Mouse (Mus musculus): Measurements from ENCODE around the gene Egf. TPM values are rescaled to one million over a fixed set of nuclear protein-coding genes. Genes with fewer than 3 reads are reported as not detected.

Egf gene
- polyA plus RNA-seq, 2 experiments = 0.25 to 0.77 TPM

DNA sequence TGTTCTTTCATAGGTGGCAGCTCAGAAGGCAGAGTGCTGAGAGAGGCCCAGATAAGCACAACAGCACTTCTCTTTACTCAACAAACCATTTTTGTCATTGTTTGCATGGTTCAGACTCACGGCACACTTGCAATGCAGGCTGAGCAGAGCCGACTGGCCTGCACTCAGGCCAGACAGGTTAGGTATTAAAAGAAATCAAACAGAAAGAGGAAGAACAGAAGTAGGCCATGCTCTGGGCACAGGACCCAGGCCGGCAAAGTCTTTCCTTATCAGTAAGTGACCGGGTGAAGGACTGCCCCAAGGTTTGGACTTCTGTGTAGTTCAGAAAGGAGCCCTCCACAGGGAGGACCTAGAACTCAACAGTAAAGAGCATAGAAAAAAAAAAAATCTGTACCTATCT, 73.3 kb downstream of the Egf start:
- no peak overlapping the region for H3K9ac ChIP-seq (replicated peaks)
- H3K4me1 ChIP-seq (replicated peaks; ENCODE audit: control insufficient read depth in 2 of 2, insufficient read depth in 2 of 2, low read length in 1 of 2) = no peaks in the 10 kb centered on the region
- H3K27ac ChIP-seq = no peak overlapping the region
- TF ChIP-seq EP300 (IDR thresholded peaks at IDR 0.05; ENCODE audit: low read depth) (no peak), CTCF (IDR thresholded peaks at IDR 0.05; ENCODE audit: low read depth) (no peak)
- ATAC-seq (ENCODE audit: insufficient read depth) (no peak), DNase-seq (ENCODE audit: low read depth in 3 of 3, low spot score in 3 of 3) (peak in 1 of 3 experiments; percentile 5)
- H3K36me3 ChIP-seq (replicated peaks; ENCODE audit: control insufficient read depth, insufficient read depth, low read depth) = no peaks in the 10 kb centered on the region
- 53% methylated on average over 4 of the region's 4 CpGs for WGBS (ENCODE audit: insufficient replicate concordance)
- no peaks in the 10 kb centered on the region for H3K27me3 ChIP-seq (ENCODE audit: control insufficient read depth, insufficient read depth, low read length)
- no peaks in the 10 kb centered on the region for H3K9me3 ChIP-seq (ENCODE audit: control insufficient read depth, low read length)
- H3K4me2 ChIP-seq (ENCODE audit: low read depth) = no peak overlapping the region
- no peak overlapping the region for H3K4me3 ChIP-seq (ENCODE audit: insufficient read depth in 1 of 2, low read depth in 2 of 2, low read length in 2 of 2)

DNA sequence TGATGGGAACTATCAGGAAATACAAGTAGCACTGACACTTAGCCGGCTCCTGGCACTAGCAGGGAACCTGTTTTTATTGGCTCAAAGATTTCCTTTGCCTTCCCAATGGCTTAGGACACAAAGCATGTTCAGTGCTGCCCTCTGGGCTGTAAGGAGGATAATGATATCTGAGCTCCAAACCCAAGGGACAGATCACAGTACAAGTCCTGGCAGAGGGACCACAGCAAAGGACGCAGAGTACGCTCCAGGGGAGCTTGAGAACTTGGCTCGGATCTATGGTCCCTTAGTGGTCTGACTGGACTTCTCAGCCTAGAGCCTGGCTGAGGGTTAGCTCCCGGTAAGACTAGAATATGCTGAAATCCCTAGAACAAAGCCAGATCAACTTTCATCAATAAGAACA, 74.9 kb downstream of the Egf start:
- H3K36me3 ChIP-seq (replicated peaks; ENCODE audit: control insufficient read depth, insufficient read depth, low read depth) = no peaks in the 10 kb centered on the region
- no peak overlapping the region for H3K4me3 ChIP-seq (ENCODE audit: insufficient read depth in 1 of 2, low read depth in 2 of 2, low read length in 2 of 2)
- no peak for ATAC-seq (ENCODE audit: insufficient read depth)
- no peak for TF ChIP-seq CTCF (IDR thresholded peaks at IDR 0.05; ENCODE audit: low read depth)
- no peak for TF ChIP-seq EP300 (IDR thresholded peaks at IDR 0.05; ENCODE audit: low read depth)
- no peak overlapping the region for H3K27ac ChIP-seq
- DNase-seq (ENCODE audit: low read depth in 3 of 3, low spot score in 3 of 3) = no peak
- WGBS (ENCODE audit: insufficient replicate concordance) = 71% methylated on average over 5 of the region's 5 CpGs
- no peak overlapping the region for H3K9ac ChIP-seq (replicated peaks)
- H3K27me3 ChIP-seq (ENCODE audit: control insufficient read depth, insufficient read depth, low read length) = no peaks in the 10 kb centered on the region
- H3K4me1 ChIP-seq (replicated peaks; ENCODE audit: control insufficient read depth in 2 of 2, insufficient read depth in 2 of 2, low read length in 1 of 2) = no peaks in the 10 kb centered on the region
- H3K9me3 ChIP-seq (ENCODE audit: control insufficient read depth, low read length) = no peaks in the 10 kb centered on the region
- H3K4me2 ChIP-seq (ENCODE audit: low read depth) = no peak overlapping the region

GRCm38 (mm10) chr3:129675923-129676322, 79.2 kb downstream of the Egf start:
- no peaks in the 10 kb centered on the region for H3K36me3 ChIP-seq (replicated peaks; ENCODE audit: control insufficient read depth, insufficient read depth, low read depth)
- no peak overlapping the region for H3K27ac ChIP-seq
- H3K9ac ChIP-seq (replicated peaks) = no peak overlapping the region
- no peaks in the 10 kb centered on the region for H3K27me3 ChIP-seq (ENCODE audit: control insufficient read depth, insufficient read depth, low read length)
- H3K4me2 ChIP-seq (ENCODE audit: low read depth) = no peak overlapping the region
- DNase-seq (ENCODE audit: low read depth in 3 of 3, low spot score in 3 of 3) (no peak), ATAC-seq (ENCODE audit: insufficient read depth) (no peak)
- no peaks in the 10 kb centered on the region for H3K9me3 ChIP-seq (ENCODE audit: control insufficient read depth, low read length)
- H3K4me1 ChIP-seq (replicated peaks; ENCODE audit: control insufficient read depth in 2 of 2, insufficient read depth in 2 of 2, low read length in 1 of 2) = no peaks in the 10 kb centered on the region
- 78% methylated on average over 7 of the region's 7 CpGs for WGBS (ENCODE audit: insufficient replicate concordance)
- TF ChIP-seq CTCF (IDR thresholded peaks at IDR 0.05; ENCODE audit: low read depth) (no peak), EP300 (IDR thresholded peaks at IDR 0.05; ENCODE audit: low read depth) (no peak)
- no peak overlapping the region for H3K4me3 ChIP-seq (ENCODE audit: insufficient read depth in 1 of 2, low read depth in 2 of 2, low read length in 2 of 2)

DNA sequence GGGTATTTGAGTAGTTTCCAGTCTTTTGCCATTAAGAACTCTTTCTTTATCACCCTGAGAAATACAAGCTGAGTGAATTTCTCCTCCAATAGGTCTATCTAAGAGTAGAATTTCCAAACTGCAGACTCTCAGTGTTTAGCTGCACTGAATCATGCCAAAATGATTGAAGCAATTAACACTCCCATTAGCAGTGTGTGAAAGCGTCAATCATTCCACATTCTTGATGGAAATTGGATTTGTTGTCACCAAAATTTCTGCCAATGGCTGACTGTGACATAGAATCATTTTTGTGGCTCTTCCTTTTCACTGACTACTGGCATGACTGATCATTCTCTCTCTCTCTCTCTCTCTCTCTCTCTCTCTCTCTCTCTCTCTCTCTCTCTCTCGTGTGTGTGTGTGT, 91.2 kb downstream of the Egf start:
- ATAC-seq (ENCODE audit: insufficient read depth) (no peak), DNase-seq (ENCODE audit: low read depth in 3 of 3, low spot score in 3 of 3) (no peak)
- Histone ChIP-seq H3K27me3 (ENCODE audit: control insufficient read depth, insufficient read depth, low read length) (no peaks in the 10 kb centered on the region), H3K4me2 (ENCODE audit: low read depth) (no peak overlapping the region), H3K9ac (replicated peaks) (no peak overlapping the region), H3K4me1 (replicated peaks; ENCODE audit: control insufficient read depth in 2 of 2, insufficient read depth in 2 of 2, low read length in 1 of 2) (no peaks in the 10 kb centered on the region), H3K36me3 (replicated peaks; ENCODE audit: control insufficient read depth, insufficient read depth, low read depth) (no peaks in the 10 kb centered on the region), H3K9me3 (ENCODE audit: control insufficient read depth, low read length) (no peaks in the 10 kb centered on the region), H3K4me3 (ENCODE audit: insufficient read depth in 1 of 2, low read depth in 2 of 2, low read length in 2 of 2) (no peak overlapping the region), H3K27ac (no peak overlapping the region)
- TF ChIP-seq EP300 (IDR thresholded peaks at IDR 0.05; ENCODE audit: low read depth) (no peak), CTCF (IDR thresholded peaks at IDR 0.05; ENCODE audit: low read depth) (no peak)
- WGBS (ENCODE audit: insufficient replicate concordance) = 50% methylated on average over 2 of the region's 2 CpGs

DNA sequence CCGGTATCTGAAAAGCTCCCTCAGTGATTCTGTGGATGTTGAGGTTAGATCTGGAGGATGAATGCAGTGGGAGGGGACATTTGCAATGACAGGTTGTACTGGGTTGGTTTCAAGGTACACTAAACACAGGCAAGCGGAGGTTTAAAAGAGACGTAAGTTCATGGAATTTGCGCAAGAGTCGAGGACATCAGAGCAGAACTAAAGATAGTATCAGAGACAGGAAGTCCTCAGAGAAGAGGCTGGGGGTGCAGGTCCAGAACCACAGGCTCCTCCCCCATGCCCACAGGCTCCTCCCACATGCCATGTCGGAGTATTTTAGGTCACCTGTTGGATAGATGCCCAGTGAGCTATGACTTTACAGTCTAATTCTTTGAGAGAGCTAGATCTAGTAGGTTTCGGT, 96.3 kb downstream of the Egf start:
- TF ChIP-seq CTCF (IDR thresholded peaks at IDR 0.05; ENCODE audit: low read depth) (no peak), EP300 (IDR thresholded peaks at IDR 0.05; ENCODE audit: low read depth) (no peak)

More for the DNA sequence above, 96.3 kb downstream of the Egf start:
- WGBS (ENCODE audit: insufficient replicate concordance) = 38% methylated on average over 7 of the region's 7 CpGs
- no peak for DNase-seq (ENCODE audit: low read depth in 3 of 3, low spot score in 3 of 3)
- H3K36me3 ChIP-seq (replicated peaks; ENCODE audit: control insufficient read depth, insufficient read depth, low read depth) = no peaks in the 10 kb centered on the region
- ATAC-seq (ENCODE audit: insufficient read depth) = no peak
- H3K4me2 ChIP-seq (ENCODE audit: low read depth) = no peak overlapping the region
- no peak overlapping the region for H3K4me3 ChIP-seq (ENCODE audit: insufficient read depth in 1 of 2, low read depth in 2 of 2, low read length in 2 of 2)
- no peak overlapping the region for H3K27ac ChIP-seq
- H3K4me1 ChIP-seq (replicated peaks; ENCODE audit: control insufficient read depth in 2 of 2, insufficient read depth in 2 of 2, low read length in 1 of 2) = no peaks in the 10 kb centered on the region; a peak in 1 of 4 replicates
- no peaks in the 10 kb centered on the region for H3K27me3 ChIP-seq (ENCODE audit: control insufficient read depth, insufficient read depth, low read length)
- H3K9me3 ChIP-seq (ENCODE audit: control insufficient read depth, low read length) = no peaks in the 10 kb centered on the region
- no peak overlapping the region for H3K9ac ChIP-seq (replicated peaks)
